Mouse (Mus musculus) embryonic fibroblast, embryonic 13.5 days (primary cell): ENCODE results near the gene Lsm11.

ENCODE experiments used
- CTCF ChIP-seq: IDR thresholded peaks from 2 replicates; pipeline ENCODE4 v1.5.1; 2011; ENCODE audit warnings: mild to moderate bottlenecking, control low read depth, low read length, moderate library complexity, borderline replicate concordance; ENCODE audit not compliant: insufficient read depth
- POLR2A ChIP-seq: IDR thresholded peaks from 2 replicates; pipeline ENCODE4 v1.6.1; 2011; ENCODE audit warnings: low read depth, mild to moderate bottlenecking, control low read depth, low read length, moderate library complexity

DNA sequence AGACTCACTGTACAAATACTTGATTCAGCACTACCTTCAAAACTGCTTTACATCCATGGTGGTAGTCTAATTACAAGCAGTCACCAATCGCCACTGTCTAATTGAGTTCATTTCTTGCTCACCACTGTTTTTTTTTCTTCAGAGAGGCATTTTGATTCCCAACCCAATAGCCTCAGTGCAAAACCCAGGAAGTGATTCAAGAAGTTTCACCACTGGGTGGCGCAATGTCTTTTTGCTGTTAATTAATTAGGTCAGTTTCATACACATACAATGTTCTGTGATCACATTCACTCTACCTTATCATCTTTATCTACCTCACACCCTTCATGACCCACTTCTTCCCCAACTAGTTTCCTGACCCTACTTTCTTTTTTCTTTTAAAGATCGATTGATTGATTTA, 14.9 kb upstream of the Lsm11 start:
- no peak for TF ChIP-seq POLR2A
- TF ChIP-seq CTCF: no peak
